In genomic region chr5:36041756-36042155, GRCm38 (mm10) we compare ENCODE assay signal across 11 mouse cellular contexts.
DNase-seq lines count a peak whose midpoint lies in the region; ATAC-seq and TF ChIP-seq lines count a peak whose summit lies in the region.
"Had no signal": no experiment of that assay in that cellular context is flagged by ENCODE, and none has a peak within 500 bp of the region (broad histone marks: within the 10 kb centered on the region; RNA-seq: fewer than 3 reads in every experiment).

No protein-coding gene starts in this region.

- no peaks in the 10 kb centered on the region for H3K9me3 ChIP-seq in heart, embryonic 15.5 days (replicated peaks)
- H3K9me3 ChIP-seq in midbrain, embryonic 10.5 days (replicated peaks) = no peaks in the 10 kb centered on the region
- no peaks in the 10 kb centered on the region for H3K9me3 ChIP-seq in midbrain, postnatal 0 days (ENCODE audit: low read length)
- no peaks in the 10 kb centered on the region for H3K9me3 ChIP-seq in limb, embryonic 15.5 days
- no peaks in the 10 kb centered on the region for H3K9me3 ChIP-seq in stomach, postnatal 0 days (ENCODE audit: control insufficient read depth, low read length)

- H3K4me1 ChIP-seq in heart, embryonic 15.5 days (replicated peaks) = peaks cover 30% of the 10 kb centered on the region
- H3K4me1 ChIP-seq in midbrain, embryonic 10.5 days = peaks cover 12% of the 10 kb centered on the region
- H3K4me1 ChIP-seq in midbrain, postnatal 0 days (ENCODE audit: insufficient read depth, low read length) = peaks cover 4% of the 10 kb centered on the region; the same call in 1 of the 2 replicates
- H3K4me1 ChIP-seq in limb, embryonic 15.5 days = peaks cover 20% of the 10 kb centered on the region
- H3K4me1 ChIP-seq in stomach, postnatal 0 days (replicated peaks; ENCODE audit: control insufficient read depth, insufficient read depth) = peaks cover 2% of the 10 kb centered on the region; the same call in 1 of the 2 replicates

- H3K27ac ChIP-seq in heart, embryonic 15.5 days = peak overlapping the region; percentile 79; the same call in 1 of the 2 replicates
- H3K27ac ChIP-seq in midbrain, embryonic 10.5 days (replicated peaks) = peak overlapping the region; percentile 57
- no peak overlapping the region for H3K27ac ChIP-seq in midbrain, postnatal 0 days (ENCODE audit: low read depth, low read length)
- H3K27ac ChIP-seq in limb, embryonic 15.5 days = peak overlapping the region; percentile 67; the same call in 1 of the 2 replicates
- H3K27ac ChIP-seq in stomach, postnatal 0 days (replicated peaks) = no peak overlapping the region

- TF ChIP-seq EP300 in stomach, postnatal 0 days (optimal IDR thresholded peaks at IDR 0.05) = no peak

- no peak overlapping the region for H3K4me3 ChIP-seq in heart, embryonic 15.5 days
- H3K4me3 ChIP-seq in midbrain, embryonic 10.5 days = no peak overlapping the region
- no peak overlapping the region for H3K4me3 ChIP-seq in midbrain, postnatal 0 days (ENCODE audit: low read depth, low read length)
- no peak overlapping the region for H3K4me3 ChIP-seq in limb, embryonic 15.5 days
- H3K4me3 ChIP-seq in stomach, postnatal 0 days (ENCODE audit: low read depth, low read length) = no peak overlapping the region

- H3K9ac ChIP-seq in heart, embryonic 15.5 days = no peak overlapping the region
- no peak overlapping the region for H3K9ac ChIP-seq in midbrain, postnatal 0 days (replicated peaks; ENCODE audit: low read length, poor library complexity, severe bottlenecking)
- H3K9ac ChIP-seq in limb, embryonic 15.5 days = no peak overlapping the region
- no peak overlapping the region for H3K9ac ChIP-seq in stomach, postnatal 0 days (ENCODE audit: low read length)

- no peaks in the 10 kb centered on the region for H3K27me3 ChIP-seq in heart, embryonic 15.5 days
- no peaks in the 10 kb centered on the region for H3K27me3 ChIP-seq in midbrain, embryonic 10.5 days (ENCODE audit: low read depth, poor library complexity, severe bottlenecking)
- no peaks in the 10 kb centered on the region for H3K27me3 ChIP-seq in midbrain, postnatal 0 days (ENCODE audit: insufficient read depth, low read length)
- no peaks in the 10 kb centered on the region for H3K27me3 ChIP-seq in limb, embryonic 15.5 days
- H3K27me3 ChIP-seq in stomach, postnatal 0 days (ENCODE audit: control insufficient read depth, insufficient read depth, low read length) = no peaks in the 10 kb centered on the region

- WGBS in heart, embryonic 15.5 days = 86% methylated on average over 6 of the region's 6 CpGs
- 91% methylated on average over 6 of the region's 6 CpGs for WGBS in midbrain, embryonic 10.5 days
- WGBS in midbrain, postnatal 0 days = 92% methylated on average over 6 of the region's 6 CpGs
- 78% methylated on average over 6 of the region's 6 CpGs for WGBS in limb, embryonic 15.5 days
- 77% methylated on average over 6 of the region's 6 CpGs for WGBS in stomach, postnatal 0 days

- no peak overlapping the region for H3K4me2 ChIP-seq in heart, embryonic 15.5 days
- no peak overlapping the region for H3K4me2 ChIP-seq in midbrain, postnatal 0 days (ENCODE audit: low read depth, low read length, poor library complexity, severe bottlenecking)
- no peak overlapping the region for H3K4me2 ChIP-seq in limb, embryonic 15.5 days
- no peak overlapping the region for H3K4me2 ChIP-seq in stomach, postnatal 0 days (replicated peaks; ENCODE audit: low read depth)

- no peaks in the 10 kb centered on the region for H3K36me3 ChIP-seq in heart, embryonic 15.5 days
- H3K36me3 ChIP-seq in midbrain, embryonic 10.5 days = peaks cover 12% of the 10 kb centered on the region
- peaks cover 20% of the 10 kb centered on the region; the same call in 1 of the 2 replicates for H3K36me3 ChIP-seq in midbrain, postnatal 0 days (ENCODE audit: insufficient read depth, low read length)
- peaks cover 15% of the 10 kb centered on the region for H3K36me3 ChIP-seq in limb, embryonic 15.5 days
- H3K36me3 ChIP-seq in stomach, postnatal 0 days (ENCODE audit: control insufficient read depth, insufficient read depth, low read length) = no peaks in the 10 kb centered on the region

- TF ChIP-seq CTCF in midbrain, postnatal 0 days (IDR thresholded peaks at IDR 0.05) = no peak
- no peak for TF ChIP-seq CTCF in stomach, postnatal 0 days (IDR thresholded peaks at IDR 0.05; ENCODE audit: low read depth)

- DNase-seq in heart, adult 8-10 months (ENCODE audit: low spot score) = no peak
- DNase-seq in midbrain, embryonic 10.5 days (ENCODE audit: low spot score) = no peak
- DNase-seq in midbrain, postnatal 0 days (ENCODE audit: low spot score) = no peak
- no peak for DNase-seq in stomach, postnatal 0 days (ENCODE audit: low spot score)
- no peak for DNase-seq in embryo, embryonic 10.5 days (ENCODE audit: low spot score)
- DNase-seq in cerebellum, postnatal 10 days = no peak
- DNase-seq: cerebellum, postnatal 25 days; kidney, postnatal 36 days; liver had no signal

- no peak for ATAC-seq in heart, embryonic 15.5 days (replicated peaks; ENCODE audit: insufficient number of reproducible peaks, insufficient read depth, low FRiP score, low read depth)
- ATAC-seq in midbrain, postnatal 0 days (ENCODE audit: low FRiP score) = no peak
- no peak for ATAC-seq in limb, embryonic 15.5 days (ENCODE audit: insufficient number of reproducible peaks, low FRiP score, low TSS enrichment, low read depth)
- ATAC-seq in stomach, postnatal 0 days (ENCODE audit: low FRiP score, low TSS enrichment) = peak; percentile 59; the same call in 1 of the 2 replicates

Comparison
In these comparisons a context has a peak if more than half of its experiments do, and no peak if none do; other contexts are left out.
1. H3K27ac ChIP-seq: peak in heart, embryonic 15.5 days (single experiment), midbrain, embryonic 10.5 days (single experiment) and limb, embryonic 15.5 days (single experiment); none in midbrain, postnatal 0 days (single experiment) and stomach, postnatal 0 days (single experiment).